Mouse (Mus musculus) midbrain, postnatal 0 days (tissue): Measurements from ENCODE around the gene Ppp1r13b. TPM values are rescaled to one million over a fixed set of nuclear protein-coding genes. Genes with fewer than 3 reads are reported as not detected.

Experiments
- ATAC-seq: fragments of 200-750 bp; cut with Nextera tagmentation; 2 replicates; pipeline ENCODE4 v1.8.0; 2017; ENCODE audit warnings: moderate number of reproducible peaks, mild to moderate bottlenecking, moderate TSS enrichment, moderate library complexity; ENCODE audit not compliant: low FRiP score
- DNase-seq: peaks from one replicate; pipeline ENCODE4 v3.0.0-alpha.2; 2015; ENCODE audit warnings: low spot score
- H3K27ac ChIP-seq: fragments of 300-500 bp; sonication (generic); 2 replicates; pipeline ENCODE4 v1.5.1; 2014; ENCODE audit warnings: low read depth, mild to moderate bottlenecking, low read length, mixed read lengths
- H3K27me3 ChIP-seq: fragments of 300-500 bp; sonication (generic); 2 replicates; pipeline ENCODE4 v1.6.1; 2014; ENCODE audit warnings: low read length, control low read depth, mixed read lengths; ENCODE audit not compliant: insufficient read depth
- H3K36me3 ChIP-seq: fragments of 300-500 bp; sonication (generic); 2 replicates; pipeline ENCODE4 v1.6.1; 2014; ENCODE audit warnings: low read length, control low read depth, mixed read lengths; ENCODE audit not compliant: insufficient read depth
- H3K4me1 ChIP-seq: fragments of 300-500 bp; sonication (generic); 2 replicates; pipeline ENCODE4 v1.6.1; 2014; ENCODE audit warnings: mild to moderate bottlenecking, control low read depth, antibody characterized with exemption, low read length, mixed read lengths; ENCODE audit not compliant: insufficient read depth
- H3K4me2 ChIP-seq: fragments of 300-500 bp; sonication (generic); 2 replicates; pipeline ENCODE4 v1.6.1; 2014; ENCODE audit warnings: low read depth, mild to moderate bottlenecking, low read length, mixed read lengths; ENCODE audit not compliant: poor library complexity, severe bottlenecking
- H3K4me3 ChIP-seq: fragments of 300-500 bp; sonication (generic); 2 replicates; pipeline ENCODE4 v1.5.1; 2014; ENCODE audit warnings: low read depth, mild to moderate bottlenecking, low read length, moderate library complexity
- H3K9ac ChIP-seq: fragments of 300-500 bp; sonication (generic); replicated peaks from 2 replicates; pipeline ENCODE4 v1.6.1; 2014; ENCODE audit warnings: mild to moderate bottlenecking, low read length, moderate library complexity, mixed read lengths; ENCODE audit not compliant: poor library complexity, severe bottlenecking
- H3K9me3 ChIP-seq: fragments of 300-500 bp; sonication (generic); 2 replicates; pipeline ENCODE4 v1.6.1; 2016; ENCODE audit warnings: low read length, control low read depth
- CTCF ChIP-seq: IDR thresholded peaks from 2 replicates; pipeline ENCODE4 v1.5.1; 2016; ENCODE audit warnings: antibody characterized with exemption, mild to moderate bottlenecking
- WGBS: fragments of 180-500 bp; shearing (Covaris S2); extraction: QIAGEN DNeasy Blood & Tissue Kit; methylation state at CpG from one replicate; pipeline ENCODE4 v1.1.7; 2014; 5-methylcytosine and 5-hydroxymethylcytosine counted together
- polyA plus RNA-seq: library from polyadenylated mRNA; unstranded; fragments of >200 nt; fragmentation: Nextera tagmentation; extraction: Ambion mirVana; gene quantifications from 2 replicates; pipeline ENCODE4 v1.2.1, GENCODE M21; 2015
- total RNA-seq: library from RNA; depleted of rRNA; stranded (reverse); fragments of >200 nt; gene quantifications from 2 replicates; pipeline ENCODE4 v1.2.3, GENCODE M21; 2014

The Ppp1r13b gene
- total and polyA plus RNA-seq, 2 experiments from 2014 or later = 47.0 to 79.3 TPM

DNA sequence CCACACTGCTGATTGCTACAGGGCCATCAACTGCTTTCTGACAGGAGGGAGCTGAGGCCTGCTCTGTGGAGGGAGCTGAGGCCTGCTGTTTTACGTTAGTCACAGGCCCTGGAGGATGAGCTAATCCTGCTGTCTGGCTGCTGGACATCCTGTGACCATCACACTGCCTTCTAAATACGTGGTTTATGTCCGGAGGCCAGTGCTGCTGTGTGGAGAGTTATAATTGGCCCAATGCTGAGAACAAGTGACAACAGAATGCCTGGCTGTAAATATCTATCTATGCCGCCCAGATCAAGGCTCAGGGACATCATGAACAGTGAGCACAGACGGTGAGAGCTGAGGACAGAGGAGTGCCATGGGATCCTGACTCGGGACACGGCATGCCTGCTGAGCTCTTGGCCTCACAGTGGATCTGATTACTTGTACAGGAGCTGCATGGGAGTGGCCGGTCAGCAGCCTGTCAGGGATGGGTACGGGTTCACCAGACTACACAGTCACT lies 59.6 kb downstream of the Ppp1r13b start:
- Histone ChIP-seq H3K9me3 (no peaks in the 10 kb centered on the region), H3K27ac (no peak overlapping the region), H3K27me3 (no peaks in the 10 kb centered on the region), H3K36me3 (peaks cover 4% of the 10 kb centered on the region; the same call in 1 of the 2 replicates), H3K9ac (no peak overlapping the region), H3K4me2 (no peak overlapping the region), H3K4me3 (no peak overlapping the region), H3K4me1 (no peaks in the 10 kb centered on the region)
- ATAC-seq = no peak
- no peak for DNase-seq
- no peak for TF ChIP-seq CTCF
- 69% methylated on average over 9 of the region's 9 CpGs for WGBS

DNA sequence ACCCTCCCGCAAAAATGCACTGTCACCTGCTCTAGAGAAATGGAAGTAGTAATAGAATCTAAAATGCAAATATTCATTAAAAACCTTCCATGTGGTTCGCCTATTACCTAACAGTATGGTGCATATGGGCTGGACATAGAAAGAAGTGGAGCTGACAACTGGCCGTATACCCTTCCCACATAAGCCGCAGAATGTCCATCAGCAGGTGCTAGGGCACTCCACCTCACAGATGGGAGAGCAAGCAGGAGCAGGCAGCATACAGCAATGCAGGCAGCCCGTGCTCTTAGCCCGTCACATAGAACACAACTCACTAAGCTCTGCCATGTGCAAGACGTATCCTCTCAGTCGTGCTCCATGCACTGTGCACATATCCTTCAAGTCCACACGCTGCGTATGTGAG lies 61.1 kb downstream of the Ppp1r13b start:
- WGBS = 86% methylated on average over 10 of the region's 10 CpGs

DNA sequence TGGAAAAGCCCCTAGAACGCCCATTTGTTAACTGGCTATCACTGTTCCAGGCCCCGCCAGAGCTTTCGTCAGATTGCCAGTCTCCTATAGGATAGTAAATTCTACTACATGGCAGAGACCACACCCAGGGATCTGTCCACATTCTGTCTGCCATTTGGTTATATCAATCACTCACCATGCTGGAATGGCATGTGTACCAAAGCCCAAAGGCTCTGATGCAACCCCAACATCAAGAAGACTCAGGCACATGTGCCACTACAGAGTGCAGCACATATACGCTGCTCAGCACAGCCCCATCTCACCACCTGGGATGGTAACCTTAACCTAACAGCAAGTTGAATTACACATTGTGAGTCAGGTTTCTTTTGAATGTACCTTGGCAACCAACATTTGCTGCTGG lies 62.0 kb downstream of the Ppp1r13b start:
- no peaks in the 10 kb centered on the region for H3K9me3 ChIP-seq

More for the DNA sequence above, 61.1 kb downstream of the Ppp1r13b start:
- no peak overlapping the region for H3K27ac ChIP-seq
- H3K36me3 ChIP-seq = peaks cover 13% of the 10 kb centered on the region
- no peaks in the 10 kb centered on the region for H3K9me3 ChIP-seq
- ATAC-seq (no peak), DNase-seq (no peak)
- TF ChIP-seq CTCF = no peak
- H3K4me1 ChIP-seq = no peaks in the 10 kb centered on the region
- H3K4me3 ChIP-seq = no peak overlapping the region
- no peak overlapping the region for H3K4me2 ChIP-seq
- H3K9ac ChIP-seq = no peak overlapping the region
- H3K27me3 ChIP-seq = no peaks in the 10 kb centered on the region

DNA sequence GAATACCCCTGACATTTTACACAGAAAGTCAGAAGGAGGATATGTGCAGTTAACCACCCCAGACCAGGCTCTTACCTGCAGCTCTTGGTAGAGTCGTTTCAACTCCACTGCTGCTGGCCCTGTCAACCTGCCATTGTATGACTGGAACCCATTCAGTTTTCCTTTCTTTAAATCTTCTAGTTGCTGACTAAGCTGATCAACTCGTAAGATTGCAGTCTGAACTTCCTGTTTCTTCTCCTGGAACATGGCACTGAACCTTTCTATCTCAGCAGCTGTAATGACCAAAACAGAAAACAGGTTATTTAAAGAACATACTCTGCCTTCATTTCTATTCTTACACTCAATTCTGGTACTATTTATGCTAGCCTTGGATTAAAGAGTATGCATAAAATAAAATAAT lies 64.4 kb downstream of the Ppp1r13b start:
- Histone ChIP-seq H3K27me3 (no peaks in the 10 kb centered on the region), H3K9me3 (no peaks in the 10 kb centered on the region), H3K4me3 (no peak overlapping the region), H3K4me1 (no peaks in the 10 kb centered on the region), H3K27ac (no peak overlapping the region), H3K36me3 (peaks cover 21% of the 10 kb centered on the region), H3K9ac (no peak overlapping the region), H3K4me2 (no peak overlapping the region)
- no peak for TF ChIP-seq CTCF
- DNase-seq (no peak), ATAC-seq (no peak)
- 57% methylated on average over 2 of the region's 2 CpGs for WGBS

More for the DNA sequence above, 62.0 kb downstream of the Ppp1r13b start:
- DNase-seq (no peak), ATAC-seq (no peak)
- no peak overlapping the region for H3K9ac ChIP-seq
- H3K4me2 ChIP-seq = no peak overlapping the region
- no peaks in the 10 kb centered on the region for H3K27me3 ChIP-seq
- no peak for TF ChIP-seq CTCF
- H3K36me3 ChIP-seq = peaks cover 13% of the 10 kb centered on the region
- no peaks in the 10 kb centered on the region for H3K4me1 ChIP-seq
- H3K27ac ChIP-seq = no peak overlapping the region
- no peak overlapping the region for H3K4me3 ChIP-seq
- 91% methylated on average over 4 of the region's 4 CpGs for WGBS

DNA sequence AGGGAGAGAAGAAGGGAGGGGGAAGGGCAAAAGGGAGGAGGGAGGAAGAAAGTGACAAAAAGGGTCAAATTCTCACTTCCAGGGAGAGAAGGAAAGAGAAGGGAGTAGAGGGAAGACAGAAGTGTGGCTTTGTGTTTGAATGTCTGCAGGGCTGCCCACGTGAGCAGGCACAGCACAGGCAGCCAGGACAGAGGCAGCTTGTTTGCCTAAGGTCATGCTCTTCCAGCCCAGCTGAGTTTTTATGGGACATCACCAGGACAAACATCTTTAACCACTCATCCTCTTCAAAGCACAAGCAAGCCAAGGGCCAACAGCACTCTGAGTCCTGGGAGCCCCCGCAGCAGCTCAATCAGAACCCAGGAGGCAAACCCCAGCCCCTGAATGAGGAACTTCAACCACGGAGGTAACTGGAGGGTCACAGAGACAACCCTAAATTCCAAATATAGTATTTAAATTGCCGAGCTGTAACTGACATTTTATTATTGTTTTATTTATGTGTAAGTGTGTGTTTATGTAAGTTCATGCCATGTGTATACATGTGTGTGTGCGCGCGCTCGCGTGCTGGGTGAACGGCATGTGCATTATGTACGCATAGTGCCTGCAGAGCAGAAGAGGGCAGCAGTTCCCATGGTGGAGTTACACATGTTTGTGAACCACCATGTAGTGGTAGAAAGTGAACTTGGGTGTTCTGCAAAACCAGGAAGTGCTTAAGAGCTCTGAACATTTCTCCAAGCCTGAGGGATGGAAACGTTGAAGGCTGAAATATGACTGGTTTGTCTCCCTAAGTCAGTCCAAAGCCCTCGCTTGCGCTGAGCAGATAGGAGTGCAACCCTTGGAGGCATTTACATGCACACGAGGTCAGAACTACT lies 65.1 kb downstream of the Ppp1r13b start:
- Histone ChIP-seq H3K36me3 (peaks cover 27% of the 10 kb centered on the region), H3K9ac (no peak overlapping the region), H3K27me3 (no peaks in the 10 kb centered on the region), H3K4me3 (no peak overlapping the region), H3K4me1 (no peaks in the 10 kb centered on the region), H3K27ac (no peak overlapping the region), H3K9me3 (no peaks in the 10 kb centered on the region), H3K4me2 (no peak overlapping the region)
- TF ChIP-seq CTCF = 0 out of 2 replicates have a peak, but pooled peaks have one; percentile 11
- DNase-seq (no peak), ATAC-seq (no peak)
- WGBS = 85% methylated on average over 15 of the region's 15 CpGs

DNA sequence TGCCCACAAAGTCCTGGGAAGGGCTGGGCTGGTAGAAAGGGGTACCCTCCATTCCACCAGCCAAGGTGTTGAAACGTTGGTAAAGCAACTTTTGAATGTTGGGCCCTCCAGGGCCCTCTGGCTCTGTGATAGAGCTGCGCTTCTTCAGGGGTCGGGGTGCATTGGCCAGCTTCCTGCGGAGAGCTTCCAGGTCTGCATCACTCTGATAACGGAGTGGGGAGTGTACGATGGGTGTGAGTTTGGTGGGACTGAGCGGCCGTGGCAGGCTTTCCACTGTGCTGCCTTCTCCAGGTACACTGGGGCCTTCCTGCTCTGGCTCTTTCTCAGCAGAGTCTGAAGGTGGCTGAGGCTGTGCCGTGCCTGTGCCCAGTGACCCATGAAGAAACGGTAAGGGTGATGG lies 74.5 kb downstream of the Ppp1r13b start:
- no peaks in the 10 kb centered on the region for H3K9me3 ChIP-seq
- no peak overlapping the region for H3K4me3 ChIP-seq
- H3K9ac ChIP-seq = no peak overlapping the region
- 91% methylated on average over 10 of the region's 10 CpGs for WGBS
- H3K4me1 ChIP-seq = no peaks in the 10 kb centered on the region
- TF ChIP-seq CTCF = no peak
- H3K4me2 ChIP-seq = no peak overlapping the region
- H3K27ac ChIP-seq = no peak overlapping the region
- no peak for ATAC-seq
- H3K36me3 ChIP-seq = peaks cover 94% of the 10 kb centered on the region
- DNase-seq = no peak
- no peaks in the 10 kb centered on the region for H3K27me3 ChIP-seq
